Mouse (Mus musculus) ES-Bruce4 (cell line): ENCODE data around the gene Ctnna3. TPM values are rescaled to one million over a fixed set of nuclear protein-coding genes. Genes with fewer than 3 reads are reported as not detected.
"Not testable (repeated sequence)": the region's sequence is repeated elsewhere in the genome, so short reads cannot be mapped to it uniquely, and the experiment has no call there.

Experiments used
- H3K27ac ChIP-seq: 2 replicates; pipeline ENCODE4 v1.5.1; 2012; ENCODE audit warnings: low read length, inconsistent platforms; ENCODE audit not compliant: insufficient read depth
- H3K27me3 ChIP-seq: 2 replicates; pipeline ENCODE4 v1.6.1; 2012; ENCODE audit warnings: mild to moderate bottlenecking, low read length, inconsistent platforms; ENCODE audit not compliant: control insufficient read depth, poor library complexity, insufficient read depth, severe bottlenecking
- H3K36me3 ChIP-seq: 2 replicates; pipeline ENCODE4 v1.6.1; 2012; ENCODE audit warnings: inconsistent platforms, mild to moderate bottlenecking, low read length, moderate library complexity; ENCODE audit not compliant: control insufficient read depth, poor library complexity, insufficient read depth, severe bottlenecking
- H3K4me1 ChIP-seq: one replicate; pipeline ENCODE4 v1.8.1; 2011; ENCODE audit warnings: low read length; ENCODE audit not compliant: control insufficient read depth, insufficient read depth
- H3K4me3 ChIP-seq: 2 replicates; pipeline ENCODE4 v1.5.1; 2011; ENCODE audit warnings: low read depth, mild to moderate bottlenecking, low read length
- H3K9ac ChIP-seq: 2 replicates; pipeline ENCODE4 v1.6.1; 2012; ENCODE audit warnings: low read depth, mild to moderate bottlenecking, inconsistent platforms; ENCODE audit not compliant: poor library complexity, severe bottlenecking
- H3K9me3 ChIP-seq: replicated peaks from 2 replicates; pipeline ENCODE4 v1.6.1; 2012; ENCODE audit warnings: mild to moderate bottlenecking, low read length, inconsistent platforms; ENCODE audit not compliant: control insufficient read depth, poor library complexity, insufficient read depth, severe bottlenecking
- CTCF ChIP-seq: IDR thresholded peaks from one replicate; pipeline ENCODE4 v1.8.1; 2011; ENCODE audit warnings: low read depth, low read length
- EP300 ChIP-seq: IDR thresholded peaks from 2 replicates; pipeline ENCODE4 v1.6.1; 2011; ENCODE audit warnings: low read depth, low read length; ENCODE audit not compliant: insufficient read depth
- POLR2A ChIP-seq: IDR thresholded peaks from one replicate; pipeline ENCODE4 v1.8.1; 2011; ENCODE audit warnings: low read length; ENCODE audit not compliant: insufficient read depth
- polyA plus RNA-seq: library from polyadenylated mRNA; stranded (reverse); fragments of >200 nt; gene quantifications from 2 replicates; pipeline ENCODE4 v1.2.4, GENCODE M21; 2011; ENCODE audit warnings: low read depth; ENCODE audit not compliant: missing spikeins, insufficient read depth, insufficient read length

The Ctnna3 gene
- polyA plus RNA-seq, 1 experiment: not detected

DNA sequence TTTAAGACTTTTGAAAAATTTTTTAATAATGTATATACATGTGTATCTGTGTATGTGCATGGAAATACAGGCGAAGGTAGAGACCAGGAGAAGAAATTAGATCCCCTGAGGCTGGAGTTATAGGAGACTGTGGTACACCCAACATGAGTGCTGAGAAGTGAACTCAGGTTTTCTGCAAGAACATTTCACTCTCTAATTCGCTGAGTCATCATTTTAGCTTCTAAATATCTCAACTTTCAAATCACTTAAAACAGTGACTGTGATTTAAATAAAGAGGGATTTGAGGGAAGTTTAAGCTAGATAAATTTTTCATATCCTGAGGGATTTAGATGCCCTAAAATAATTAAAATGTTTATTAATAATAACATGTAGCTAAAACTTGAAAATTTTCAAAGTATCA, 1241.6 kb downstream of the Ctnna3 start:
- TF ChIP-seq POLR2A (no peak), EP300 (no peak), CTCF (no peak)
- Histone ChIP-seq H3K9me3 (no peaks in the 10 kb centered on the region), H3K36me3 (no peaks in the 10 kb centered on the region), H3K27ac (no peak overlapping the region), H3K27me3 (no peaks in the 10 kb centered on the region), H3K4me1 (no peaks in the 10 kb centered on the region), H3K9ac (no peak overlapping the region), H3K4me3 (no peak overlapping the region)

DNA sequence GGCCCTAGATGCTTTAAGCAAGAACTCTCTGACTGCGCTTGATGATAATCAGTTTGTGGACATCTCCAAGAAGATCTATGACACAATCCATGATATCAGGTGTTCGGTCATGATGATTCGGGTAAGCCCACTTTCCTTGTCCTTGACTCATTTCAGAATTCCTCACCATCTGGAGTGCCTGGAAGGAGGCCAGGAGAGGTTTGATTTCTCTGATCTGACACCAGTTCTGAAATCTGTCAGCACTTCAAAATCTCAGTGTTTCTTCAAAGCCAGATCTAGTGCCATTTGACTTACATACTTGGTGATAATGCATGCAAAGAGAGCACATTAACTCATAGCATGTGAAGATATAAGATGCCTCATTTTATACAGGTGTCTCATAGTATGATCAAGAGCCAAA, 1245.9 kb downstream of the Ctnna3 start:
- TF ChIP-seq POLR2A: no peak
- no peak overlapping the region for H3K9ac ChIP-seq
- H3K27me3 ChIP-seq: no peaks in the 10 kb centered on the region
- H3K36me3 ChIP-seq: no peaks in the 10 kb centered on the region
- no peaks in the 10 kb centered on the region for H3K4me1 ChIP-seq
- no peak overlapping the region for H3K4me3 ChIP-seq
- no peak overlapping the region for H3K27ac ChIP-seq
- H3K9me3 ChIP-seq: no peaks in the 10 kb centered on the region

DNA sequence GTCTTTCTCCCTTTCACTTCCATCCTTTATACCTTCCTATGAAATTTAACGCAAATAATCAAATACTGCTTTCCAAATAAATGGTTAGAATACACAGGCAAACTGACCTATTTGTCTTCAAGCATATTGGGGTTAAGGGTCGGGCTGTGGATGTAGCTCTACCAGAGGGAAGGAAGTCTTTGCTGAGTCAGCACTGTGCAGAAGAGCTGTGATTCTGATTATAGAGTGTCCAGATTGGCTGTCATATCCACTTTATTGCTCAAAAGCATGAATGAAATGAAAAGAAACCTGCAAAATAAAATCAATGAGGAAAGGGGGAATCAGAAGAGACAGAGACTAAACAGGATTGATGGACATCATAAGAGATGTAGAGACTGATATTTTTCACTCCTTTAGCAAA, 1280.1 kb downstream of the Ctnna3 start:
- H3K36me3 ChIP-seq: no peaks in the 10 kb centered on the region

DNA sequence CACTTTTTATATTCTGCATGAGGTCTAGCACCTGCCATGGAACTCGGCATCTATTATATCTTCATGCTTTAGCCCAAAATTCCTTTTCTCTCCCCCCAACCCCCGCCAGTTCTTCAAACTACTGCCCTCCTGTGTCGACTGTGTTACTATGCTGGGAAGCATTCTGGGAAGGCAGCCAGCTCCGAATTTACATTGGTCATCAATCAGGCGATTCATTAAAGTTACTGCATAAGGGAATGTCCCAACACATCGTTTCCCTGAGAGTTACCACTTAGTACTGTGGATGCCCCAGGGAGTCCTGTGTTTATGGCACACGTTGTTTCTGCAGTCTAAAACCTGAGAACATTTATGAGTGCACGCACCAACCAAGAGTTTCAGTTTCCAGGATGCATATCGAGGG, 1288.1 kb downstream of the Ctnna3 start:
- TF ChIP-seq POLR2A (no peak), CTCF (no peak), EP300 (no peak)
- Histone ChIP-seq H3K4me3 (no peak overlapping the region), H3K36me3 (no peaks in the 10 kb centered on the region), H3K9ac (no peak overlapping the region), H3K9me3 (no peaks in the 10 kb centered on the region), H3K4me1 (no peaks in the 10 kb centered on the region), H3K27ac (no peak overlapping the region), H3K27me3 (no peaks in the 10 kb centered on the region)

More for the DNA sequence above, 1280.1 kb downstream of the Ctnna3 start:
- TF ChIP-seq POLR2A (no peak), EP300 (no peak), CTCF (no peak)
- H3K9ac ChIP-seq: no peak overlapping the region
- no peaks in the 10 kb centered on the region for H3K27me3 ChIP-seq
- no peak overlapping the region for H3K4me3 ChIP-seq
- H3K4me1 ChIP-seq: no peaks in the 10 kb centered on the region
- H3K27ac ChIP-seq: no peak overlapping the region
- H3K9me3 ChIP-seq: no peaks in the 10 kb centered on the region

DNA sequence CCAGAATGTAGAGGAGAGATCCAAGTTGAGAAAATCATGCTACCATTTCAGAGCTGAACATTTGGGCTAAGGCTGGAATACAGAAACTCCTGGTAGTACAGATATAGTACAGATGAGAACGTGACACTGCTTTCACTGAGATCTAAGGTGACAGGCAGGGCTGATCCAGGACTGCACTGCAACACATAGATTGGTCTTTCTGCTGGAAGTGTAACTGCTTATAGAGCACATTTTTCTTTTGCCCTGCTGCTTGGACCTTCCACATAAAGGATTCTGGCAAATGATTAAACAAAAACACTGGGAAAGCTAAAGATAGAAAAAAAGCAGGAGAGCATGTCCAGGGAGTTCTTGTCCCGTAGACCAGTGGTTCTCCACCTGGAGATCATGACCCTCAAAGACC, 1305.8 kb downstream of the Ctnna3 start:
- no peaks in the 10 kb centered on the region for H3K27me3 ChIP-seq
- H3K36me3 ChIP-seq: no peaks in the 10 kb centered on the region
- H3K4me1 ChIP-seq: no peaks in the 10 kb centered on the region
- no peak overlapping the region for H3K27ac ChIP-seq
- 0 out of 2 replicates have a peak, but pooled peaks cover 4% of the 10 kb centered on the region for H3K9me3 ChIP-seq
- no peak overlapping the region for H3K9ac ChIP-seq
- no peak overlapping the region for H3K4me3 ChIP-seq
- TF ChIP-seq POLR2A (no peak), EP300 (no peak), CTCF (no peak)

- 0 out of 2 replicates have a peak, but pooled peaks have one; percentile 41 for TF ChIP-seq EP300
- TF ChIP-seq POLR2A: no peak
- no peak overlapping the region for H3K4me3 ChIP-seq
- no peaks in the 10 kb centered on the region for H3K27me3 ChIP-seq
- H3K9ac ChIP-seq: no peak overlapping the region
- no peak overlapping the region for H3K27ac ChIP-seq
- H3K4me1 ChIP-seq: peaks cover under 1% of the 10 kb centered on the region
- no peaks in the 10 kb centered on the region for H3K36me3 ChIP-seq
- H3K9me3 ChIP-seq: no peaks in the 10 kb centered on the region
Measured at GRCm38 (mm10) chr10:64736616-64737015, 1306.7 kb downstream of the Ctnna3 start.

GRCm38 (mm10) chr10:64741721-64742120, 1311.8 kb downstream of the Ctnna3 start:
- not testable (repeated sequence) for H3K9me3 ChIP-seq, H3K27me3 ChIP-seq, H3K36me3 ChIP-seq, H3K4me3 ChIP-seq, H3K9ac ChIP-seq, H3K27ac ChIP-seq, H3K4me1 ChIP-seq
- TF ChIP-seq EP300: peak; percentile 45; the same call in 1 of the 2 replicates
